Mouse (Mus musculus): ENCODE measurements around the gene Aprt.
A peak's percentile ranks its signal among the peaks of the same experiment; 100 is the strongest.

Aprt gene

DNA sequence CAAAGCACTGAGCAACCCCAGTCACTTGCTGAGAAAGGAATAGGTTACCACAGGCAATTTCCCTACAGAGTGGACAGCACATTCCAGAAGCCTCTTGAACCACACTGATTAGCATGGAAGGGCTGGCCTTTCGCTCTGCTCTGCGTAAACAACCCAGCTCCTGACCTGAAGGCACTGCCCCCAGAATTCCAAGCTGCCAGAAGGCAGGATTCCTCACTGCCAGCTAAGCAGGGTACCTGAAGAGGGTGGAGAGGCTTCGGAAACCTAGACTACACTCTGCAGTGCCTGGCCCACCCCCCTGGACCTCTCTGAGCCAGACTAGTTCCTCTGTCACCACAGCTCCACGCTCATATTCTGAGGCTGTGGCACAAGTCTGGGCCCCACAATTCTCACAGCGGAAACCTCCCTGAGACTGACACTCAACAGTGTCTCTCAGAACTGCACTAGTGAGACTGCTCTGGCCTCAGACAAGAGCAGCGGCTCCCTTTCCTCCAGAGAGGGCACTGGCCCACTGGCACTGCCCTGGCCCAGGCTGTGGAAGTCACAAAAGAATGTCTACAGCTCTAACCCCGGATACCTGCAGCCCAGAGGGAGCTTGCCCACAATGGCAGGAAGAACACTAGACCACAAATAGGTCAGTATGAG lies 50.1 kb downstream of the Aprt start:
- peak; percentile 76 to 86 for DNase-seq

DNA sequence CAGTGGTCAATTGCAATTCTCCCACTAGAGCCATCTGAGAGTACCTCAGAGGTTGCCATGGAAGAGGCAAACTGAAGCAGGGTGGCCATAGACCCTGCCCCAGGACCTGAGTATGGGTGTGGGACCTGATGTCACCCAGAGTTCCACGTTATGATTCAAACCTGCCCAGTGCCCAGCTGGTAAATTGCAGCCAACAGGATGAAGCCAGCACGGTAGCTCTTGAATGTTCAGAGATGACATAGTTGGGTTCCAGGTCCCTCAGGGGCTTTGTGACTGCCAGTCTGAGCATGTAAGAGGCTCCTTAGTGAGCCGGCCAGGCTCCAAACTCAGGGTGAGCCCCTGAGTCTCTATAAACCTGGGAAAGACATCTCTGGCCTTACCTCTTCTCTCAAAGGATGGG lies 50.6 kb downstream of the Aprt start:
- no peak for DNase-seq

DNA sequence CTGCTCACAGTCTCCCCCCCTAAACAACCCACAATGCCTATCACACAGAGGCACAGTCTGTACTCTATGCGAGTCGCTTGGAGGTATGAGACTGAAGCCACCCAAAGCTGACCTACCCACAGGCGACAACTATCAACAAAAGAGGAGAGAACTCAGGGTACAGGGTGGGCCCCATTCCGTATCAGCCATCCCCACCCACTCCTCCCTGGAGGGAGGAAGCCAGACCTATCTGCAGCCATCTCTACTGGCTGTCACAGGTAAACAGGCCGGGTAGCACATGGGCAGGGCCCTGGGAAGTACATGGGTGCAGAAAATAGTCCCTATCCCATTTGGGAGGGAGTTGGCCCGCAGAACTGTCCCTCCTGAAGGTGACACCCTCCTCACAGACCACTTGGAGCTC lies 51.7 kb downstream of the Aprt start:
- DNase-seq = no peak

Measured in kidney, adult 8-10 months (tissue).